Mouse (Mus musculus) lung, postnatal 0 days (tissue): Measurements from ENCODE around the gene Calr4.

Experiments
- CTCF ChIP-seq: IDR thresholded peaks from 2 replicates; pipeline ENCODE4 v1.5.1; 2016; ENCODE audit warnings: antibody characterized with exemption, mild to moderate bottlenecking
- EP300 ChIP-seq: IDR thresholded peaks from 2 replicates; pipeline ENCODE4 v1.6.1; 2016; ENCODE audit warnings: antibody characterized with exemption, mild to moderate bottlenecking, control low read depth

GRCm38 (mm10) chr4:109185616-109186405, 48.5 kb upstream of the Calr4 start:
- TF ChIP-seq CTCF (no peak), EP300 (no peak)
